Mouse (Mus musculus) spleen, postnatal 10 days (tissue): ENCODE measurements around the gene Akr1b7.
"Not testable (repeated sequence)": the region's sequence is repeated elsewhere in the genome, so short reads cannot be mapped to it uniquely, and the experiment has no call there.

Experiments used
- DNase-seq, 2 experiments: peaks; one replicate each; pipeline ENCODE4 v3.0.0; 2021 to 2022; ENCODE audit warnings: low spot score in 2 of 2

The Akr1b7 gene

GRCm38 (mm10) chr6:34412023-34412422, at the start of gene Akr1b7:
Gene Akr1b7, plus strand, starts transcription at chr6:34412334.
- DNase-seq = peak in 1 of 2 experiments; percentile 14

- DNase-seq = no peak
Observed at GRCm38 (mm10) chr6:34364217-34365136, 47.7 kb upstream of the Akr1b7 start.

GRCm38 (mm10) chr6:34367998-34368397, 44.1 kb upstream of the Akr1b7 start:
- DNase-seq = no peak

GRCm38 (mm10) chr6:34370081-34370480, 42.1 kb upstream of the Akr1b7 start:
- no peak for DNase-seq

GRCm38 (mm10) chr6:34371700-34372351, 40.3 kb upstream of the Akr1b7 start:
- peak; percentile 76 to 85 for DNase-seq

- DNase-seq = no peak
Observed at GRCm38 (mm10) chr6:34373841-34374240, 38.3 kb upstream of the Akr1b7 start.

- DNase-seq = not testable (repeated sequence)
Observed at GRCm38 (mm10) chr6:34375888-34376287, 36.2 kb upstream of the Akr1b7 start.

- no peak for DNase-seq
Observed at GRCm38 (mm10) chr6:34383401-34383800, 28.7 kb upstream of the Akr1b7 start.

- DNase-seq = peak; percentile 45 to 74
Observed at GRCm38 (mm10) chr6:34384110-34384661, 27.9 kb upstream of the Akr1b7 start, which contains the start of gene Akr1b10. Gene Akr1b10, plus strand, starts transcription at chr6:34384218.

- peak in 1 of 2 experiments; percentile 55 for DNase-seq
Observed at GRCm38 (mm10) chr6:34384701-34385370, 27.3 kb upstream of the Akr1b7 start.

- no peak for DNase-seq
Observed at GRCm38 (mm10) chr6:34388420-34389156, 23.5 kb upstream of the Akr1b7 start.

GRCm38 (mm10) chr6:34395897-34396296, 16.2 kb upstream of the Akr1b7 start:
- DNase-seq = no peak

- no peak for DNase-seq
Observed at GRCm38 (mm10) chr6:34398431-34398830, 13.7 kb upstream of the Akr1b7 start.

GRCm38 (mm10) chr6:34399606-34400220, 12.4 kb upstream of the Akr1b7 start:
- no peak for DNase-seq

GRCm38 (mm10) chr6:34400696-34401095, 11.4 kb upstream of the Akr1b7 start:
- DNase-seq = no peak

GRCm38 (mm10) chr6:34406746-34407145, 5.4 kb upstream of the Akr1b7 start:
- DNase-seq = no peak

GRCm38 (mm10) chr6:34407403-34407802, 4.7 kb upstream of the Akr1b7 start:
- DNase-seq = no peak

GRCm38 (mm10) chr6:34412688-34413087, 554 bp downstream of the Akr1b7 start:
- no peak for DNase-seq

GRCm38 (mm10) chr6:34413386-34413785, 1.3 kb downstream of the Akr1b7 start:
- not testable (repeated sequence) for DNase-seq

GRCm38 (mm10) chr6:34416521-34416920, 4.4 kb downstream of the Akr1b7 start:
- DNase-seq = no peak

- no peak for DNase-seq
Observed at GRCm38 (mm10) chr6:34419071-34419470, 6.9 kb downstream of the Akr1b7 start.
